Mouse (Mus musculus): ENCODE results near the gene Pex5.

Pex5 gene

GRCm38 (mm10) chr6:124414927-124415325, at the start of gene Pex5:
TSS of gene Pex5 (minus strand) at chr6:124415067.
- peak; percentile 98 for DNase-seq (ENCODE audit: low spot score)

GRCm38 (mm10) chr6:124463881-124464291, 49.0 kb upstream of the Pex5 start:
- DNase-seq (ENCODE audit: low spot score): no peak

- no peak for DNase-seq (ENCODE audit: low spot score)
These were observed 44.5 kb upstream of the Pex5 start for GRCm38 (mm10) chr6:124459388-124459787.

- no peak for DNase-seq (ENCODE audit: low spot score)
These were observed 43.6 kb upstream of the Pex5 start for GRCm38 (mm10) chr6:124458505-124458904.

GRCm38 (mm10) chr6:124457827-124458226, 43.0 kb upstream of the Pex5 start:
- no peak for DNase-seq (ENCODE audit: low spot score)

- no peak for DNase-seq (ENCODE audit: low spot score)
These were observed 41.4 kb upstream of the Pex5 start for GRCm38 (mm10) chr6:124456243-124456642.

GRCm38 (mm10) chr6:124453756-124454155, 38.9 kb upstream of the Pex5 start:
- no peak for DNase-seq (ENCODE audit: low spot score)

GRCm38 (mm10) chr6:124451995-124452394, 37.1 kb upstream of the Pex5 start:
- DNase-seq (ENCODE audit: low spot score): no peak

GRCm38 (mm10) chr6:124449668-124450383, 35.0 kb upstream of the Pex5 start:
- no peak for DNase-seq (ENCODE audit: low spot score)

- DNase-seq (ENCODE audit: low spot score): no peak
These were observed 34.2 kb upstream of the Pex5 start for GRCm38 (mm10) chr6:124448959-124449667.

GRCm38 (mm10) chr6:124448186-124448852, 33.5 kb upstream of the Pex5 start:
- no peak for DNase-seq (ENCODE audit: low spot score)

GRCm38 (mm10) chr6:124447356-124447755, 32.5 kb upstream of the Pex5 start:
- no peak for DNase-seq (ENCODE audit: low spot score)

- no peak for DNase-seq (ENCODE audit: low spot score)
These were observed 31.6 kb upstream of the Pex5 start for GRCm38 (mm10) chr6:124446459-124446858.

GRCm38 (mm10) chr6:124446024-124446423, 31.2 kb upstream of the Pex5 start:
- no peak for DNase-seq (ENCODE audit: low spot score)

- DNase-seq (ENCODE audit: low spot score): no peak
These were observed 28.5 kb upstream of the Pex5 start for GRCm38 (mm10) chr6:124443338-124443737.

GRCm38 (mm10) chr6:124436245-124436644, 21.4 kb upstream of the Pex5 start:
- DNase-seq (ENCODE audit: low spot score): no peak

- DNase-seq (ENCODE audit: low spot score): peak; percentile 75
These were observed 20.3 kb upstream of the Pex5 start for GRCm38 (mm10) chr6:124435173-124435572.

- DNase-seq (ENCODE audit: low spot score): peak; percentile 85
These were observed 18.9 kb upstream of the Pex5 start for GRCm38 (mm10) chr6:124433688-124434324.

- DNase-seq (ENCODE audit: low spot score): no peak
These were observed 16.1 kb upstream of the Pex5 start for GRCm38 (mm10) chr6:124430784-124431495.

GRCm38 (mm10) chr6:124430379-124430778, 15.5 kb upstream of the Pex5 start:
- no peak for DNase-seq (ENCODE audit: low spot score)

- DNase-seq (ENCODE audit: low spot score): peak; percentile 87
These were observed 13.1 kb upstream of the Pex5 start for GRCm38 (mm10) chr6:124427791-124428576.
